Mouse (Mus musculus) lung, postnatal 0 days (tissue): ENCODE results near the gene Irgm1.

Source experiments
- CTCF ChIP-seq: IDR thresholded peaks from 2 replicates; pipeline ENCODE4 v1.5.1; 2016; ENCODE audit warnings: antibody characterized with exemption, mild to moderate bottlenecking
- EP300 ChIP-seq: IDR thresholded peaks from 2 replicates; pipeline ENCODE4 v1.6.1; 2016; ENCODE audit warnings: antibody characterized with exemption, mild to moderate bottlenecking, control low read depth

GRCm38 (mm10) chr11:48845244-48845815 lies 26.2 kb downstream of the Irgm1 start:
- no peak for TF ChIP-seq CTCF
- no peak for TF ChIP-seq EP300
